Mouse (Mus musculus): Measurements from ENCODE around the gene 4921536K21Rik.

4921536K21Rik gene

GRCm38 (mm10) chr11:3894406-3895281, at the start of gene 4921536K21Rik, which contains the start of gene Dusp18:
4921536K21Rik (minus strand) TSS chr11:3895098.
Dusp18 (plus strand) TSS chr11:3895240.
- DNase-seq (ENCODE audit: low read depth, low spot score): peak; percentile 92

GRCm38 (mm10) chr11:3941371-3941770, 46.5 kb upstream of the 4921536K21Rik start:
- no peak for DNase-seq (ENCODE audit: low read depth, low spot score)

DNA sequence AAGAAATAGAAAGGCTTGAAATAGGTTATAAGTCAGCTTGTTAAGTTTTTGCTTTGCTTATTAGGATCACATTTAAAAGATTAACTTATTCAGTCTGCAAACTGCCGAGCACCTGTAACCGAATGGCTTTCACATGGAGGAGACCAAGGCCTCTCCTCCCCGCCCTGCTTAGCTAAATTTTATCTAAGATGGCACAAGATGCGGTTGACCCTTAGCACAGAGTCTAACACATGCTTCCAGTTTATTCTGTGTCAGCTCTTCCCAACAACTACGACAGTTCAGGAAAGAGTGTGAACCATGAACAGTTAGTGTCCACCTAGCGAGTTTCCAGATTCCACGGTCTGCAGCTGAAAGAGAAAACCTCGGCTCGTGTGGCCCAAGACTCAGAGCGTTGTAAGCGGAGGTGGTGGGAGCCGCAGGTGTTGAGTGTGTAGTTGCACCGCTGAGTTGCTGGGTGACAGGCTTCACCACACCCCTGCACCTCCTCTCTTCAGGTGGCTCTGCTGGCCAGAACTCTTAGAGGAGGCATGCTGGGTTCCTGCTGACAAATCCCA, 42.5 kb upstream of the 4921536K21Rik start:
- DNase-seq (ENCODE audit: low read depth, low spot score): no peak

DNA sequence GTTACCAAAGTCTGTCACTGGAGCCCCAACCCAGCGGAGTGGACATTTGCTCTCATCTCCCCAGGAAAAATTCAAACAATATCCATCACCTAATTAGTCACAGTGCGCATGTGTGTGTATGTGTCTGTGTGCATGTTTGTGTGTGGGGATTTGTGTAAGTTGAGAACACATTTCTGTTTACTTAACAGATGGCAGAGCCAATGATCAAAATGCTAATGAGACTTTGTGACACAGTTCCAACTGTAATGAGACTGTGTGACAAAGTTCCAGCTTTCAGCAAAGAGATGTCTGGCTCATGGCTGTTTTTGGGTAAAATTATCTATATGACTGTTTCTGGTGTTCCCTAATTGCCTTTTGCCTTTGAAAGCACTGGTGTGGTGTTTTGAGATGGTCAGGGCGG, 41.4 kb upstream of the 4921536K21Rik start:
- DNase-seq (ENCODE audit: low read depth, low spot score): no peak

DNA sequence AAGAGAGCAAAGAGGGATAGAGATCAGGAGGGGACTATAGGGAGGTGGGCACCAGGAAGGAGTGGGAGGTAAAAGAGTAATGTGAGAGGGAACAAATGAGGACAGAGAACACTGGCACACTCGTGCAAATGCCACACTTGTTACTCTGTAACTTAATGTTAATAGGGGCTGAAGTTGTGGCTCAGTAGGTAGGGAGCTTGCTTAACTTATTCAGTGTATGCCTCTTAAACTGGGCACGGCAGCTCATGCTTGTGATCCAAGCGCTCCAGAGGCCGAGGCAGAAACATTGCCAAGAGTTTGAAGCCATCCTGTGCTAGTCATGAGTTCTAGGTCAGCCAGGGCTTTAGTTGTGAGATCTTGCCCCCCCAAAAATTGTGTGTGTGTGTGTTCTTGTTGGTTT, 40.2 kb upstream of the 4921536K21Rik start:
- DNase-seq (ENCODE audit: low read depth, low spot score): no peak

- no peak for DNase-seq (ENCODE audit: low read depth, low spot score)
Measured at GRCm38 (mm10) chr11:3933756-3934285, 38.9 kb upstream of the 4921536K21Rik start.

DNA sequence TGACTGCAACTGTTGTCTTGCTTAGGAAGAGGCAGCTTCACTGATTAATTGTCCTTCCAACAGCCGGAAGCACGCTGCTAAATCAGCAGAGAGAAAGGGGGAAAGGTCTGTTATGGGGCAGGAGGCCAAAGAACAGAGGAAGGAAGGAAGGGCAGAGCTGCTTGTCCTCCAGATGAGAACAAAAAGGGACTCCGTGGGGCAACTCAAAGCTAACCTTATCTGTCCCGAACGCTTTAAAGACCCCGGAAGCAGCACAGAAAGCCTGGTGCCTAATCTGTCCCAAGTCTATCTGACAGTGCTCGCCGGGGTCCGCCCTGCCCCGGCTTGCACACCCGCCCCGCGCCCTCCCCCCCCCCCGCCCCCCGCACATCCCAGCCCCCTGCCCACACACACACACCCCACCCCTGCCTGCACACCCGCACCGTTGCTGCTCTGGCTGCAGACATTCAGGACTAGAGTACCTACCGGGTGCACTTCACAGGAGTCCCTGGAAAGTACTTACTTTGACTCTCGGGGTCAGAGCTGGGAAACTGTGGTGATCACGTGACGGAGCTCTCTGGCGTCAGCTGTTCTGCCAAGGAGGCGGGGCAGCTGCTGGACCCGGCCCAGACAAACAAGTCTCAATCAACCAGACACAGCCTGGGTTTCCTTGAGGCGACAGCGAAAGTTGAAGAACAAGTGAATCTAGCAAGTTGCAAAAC, 36.8 kb upstream of the 4921536K21Rik start, which contains the start of gene Tcn2:
Gene Tcn2, minus strand, starts transcription at position 649 of the 701 bp plus-strand sequence.
- peak; percentile 79 for DNase-seq (ENCODE audit: low read depth, low spot score)

- DNase-seq (ENCODE audit: low read depth, low spot score): no peak
Measured at GRCm38 (mm10) chr11:3930931-3931330, 36.0 kb upstream of the 4921536K21Rik start.

DNA sequence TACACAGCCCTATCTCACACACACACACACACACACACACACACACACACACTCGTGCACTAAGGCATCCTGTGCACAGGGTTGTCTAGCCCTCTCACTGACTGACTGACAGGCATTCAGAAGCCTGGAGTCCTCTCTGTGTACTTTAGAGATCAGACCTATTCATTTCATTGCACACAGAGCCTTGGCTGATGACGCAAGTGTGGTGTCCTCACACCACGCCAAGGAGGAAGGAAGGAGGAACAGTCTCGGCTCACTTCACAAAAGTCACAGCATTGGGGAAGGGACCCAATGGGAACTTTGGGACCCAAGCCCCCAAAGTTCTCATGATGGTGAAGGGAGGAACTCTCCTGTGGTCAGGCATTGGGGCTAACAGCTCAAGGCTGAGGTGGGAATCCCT, 35.1 kb upstream of the 4921536K21Rik start:
- no peak for DNase-seq (ENCODE audit: low read depth, low spot score)

DNA sequence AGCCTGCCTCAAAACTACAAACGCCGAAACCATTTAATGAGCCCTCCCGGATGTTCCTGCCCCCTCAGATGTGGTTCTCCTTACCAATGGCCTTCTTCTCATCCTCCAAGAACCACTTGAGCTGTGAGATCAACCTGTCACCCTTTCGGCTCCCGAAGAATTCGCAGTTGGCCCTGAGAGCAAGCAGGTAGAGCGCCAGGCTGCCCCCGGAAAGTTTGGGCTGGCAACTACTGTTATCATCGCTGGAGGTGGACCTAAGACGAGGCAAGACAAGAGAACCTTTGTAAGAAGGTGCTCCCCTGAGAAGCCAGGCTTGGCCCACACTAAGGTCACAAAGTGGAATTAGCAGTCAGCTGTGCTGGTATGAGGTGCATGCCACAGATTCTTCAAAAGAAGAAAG, 31.0 kb upstream of the 4921536K21Rik start:
- no peak for DNase-seq (ENCODE audit: low read depth, low spot score)

DNA sequence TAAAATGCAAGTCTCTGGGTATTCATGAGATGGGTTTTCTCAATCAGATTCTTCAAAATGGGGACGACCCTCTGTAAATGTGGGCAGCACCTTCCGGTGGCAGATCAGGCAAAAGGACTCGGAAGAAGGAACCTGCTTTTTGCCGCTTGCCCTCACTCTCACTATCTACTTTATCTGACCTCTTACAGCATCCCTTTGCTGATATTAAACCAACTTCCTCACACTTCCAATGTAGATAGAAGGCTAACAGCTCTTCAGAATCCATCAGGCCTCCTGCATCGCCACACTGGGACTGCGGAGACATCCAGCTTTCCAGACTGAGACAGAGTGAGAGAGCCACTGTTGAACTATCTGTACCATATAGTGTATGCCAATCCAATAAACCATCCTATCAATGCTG, 27.8 kb upstream of the 4921536K21Rik start:
- DNase-seq (ENCODE audit: low read depth, low spot score): no peak

DNA sequence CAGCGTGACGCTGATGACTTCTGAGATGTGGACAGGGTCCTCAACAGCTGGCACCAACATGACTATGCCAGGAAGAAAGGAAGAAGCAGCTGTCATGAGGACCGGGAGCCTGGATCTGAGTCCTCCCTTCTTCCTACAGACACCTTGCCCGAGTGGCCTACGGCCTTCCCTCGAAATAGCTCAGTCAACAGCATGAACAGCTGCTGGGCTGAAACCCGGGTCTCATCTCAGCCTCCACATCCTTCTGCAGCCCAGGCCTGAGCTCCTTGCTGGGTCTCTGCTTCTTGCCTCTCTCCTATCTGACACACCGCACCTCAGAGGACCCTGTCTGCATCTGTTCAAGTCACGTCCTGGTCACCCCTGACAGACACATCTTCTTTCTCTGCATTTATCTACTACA, 27.2 kb upstream of the 4921536K21Rik start:
- DNase-seq (ENCODE audit: low read depth, low spot score): no peak

GRCm38 (mm10) chr11:3921281-3921850, 26.5 kb upstream of the 4921536K21Rik start:
- DNase-seq (ENCODE audit: low read depth, low spot score): peak; percentile 53

- no peak for DNase-seq (ENCODE audit: low read depth, low spot score)
Measured at GRCm38 (mm10) chr11:3920476-3920875, 25.6 kb upstream of the 4921536K21Rik start.

- peak; percentile 41 for DNase-seq (ENCODE audit: low read depth, low spot score)
Measured at GRCm38 (mm10) chr11:3918738-3919137, 23.8 kb upstream of the 4921536K21Rik start.

DNA sequence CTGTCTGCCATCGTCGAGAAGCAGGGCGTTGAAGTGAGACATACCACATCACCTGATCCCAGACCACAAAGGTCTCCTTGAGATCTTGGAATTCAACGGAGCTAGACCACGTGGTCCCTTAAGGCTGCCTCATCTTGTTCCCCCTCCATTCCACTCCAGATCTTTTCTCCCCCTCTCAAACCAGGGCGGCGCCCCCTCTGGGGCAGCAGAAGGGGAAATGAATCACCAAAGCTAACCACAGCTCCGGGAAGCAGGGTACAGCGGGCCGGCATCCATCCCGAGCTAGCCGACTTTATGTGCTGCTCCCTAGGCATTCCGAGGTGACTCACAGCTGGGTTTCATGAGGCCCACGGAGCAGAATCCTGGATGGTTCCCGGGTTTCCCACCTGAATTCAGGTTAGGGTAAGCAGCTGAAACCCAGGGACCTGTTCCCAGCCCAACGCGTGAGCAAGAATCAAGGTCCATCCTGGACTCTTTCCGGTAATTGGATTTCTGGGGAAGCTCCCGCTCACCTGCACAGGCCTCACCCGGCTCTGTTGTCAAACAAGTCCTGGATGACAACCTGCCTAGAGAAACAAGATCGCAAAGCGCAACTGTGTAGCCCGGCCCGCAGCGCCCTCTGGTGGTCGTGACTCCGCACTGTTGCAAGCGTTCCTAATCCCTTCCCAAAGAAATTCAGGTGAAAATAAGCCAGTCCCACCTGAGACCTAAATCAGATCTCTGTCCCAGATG, 19.4 kb upstream of the 4921536K21Rik start, which contains the start of gene Slc35e4:
Gene Slc35e4, minus strand, starts transcription at position 556 of the 732 bp plus-strand sequence.
- peak; percentile 76 for DNase-seq (ENCODE audit: low read depth, low spot score)

DNA sequence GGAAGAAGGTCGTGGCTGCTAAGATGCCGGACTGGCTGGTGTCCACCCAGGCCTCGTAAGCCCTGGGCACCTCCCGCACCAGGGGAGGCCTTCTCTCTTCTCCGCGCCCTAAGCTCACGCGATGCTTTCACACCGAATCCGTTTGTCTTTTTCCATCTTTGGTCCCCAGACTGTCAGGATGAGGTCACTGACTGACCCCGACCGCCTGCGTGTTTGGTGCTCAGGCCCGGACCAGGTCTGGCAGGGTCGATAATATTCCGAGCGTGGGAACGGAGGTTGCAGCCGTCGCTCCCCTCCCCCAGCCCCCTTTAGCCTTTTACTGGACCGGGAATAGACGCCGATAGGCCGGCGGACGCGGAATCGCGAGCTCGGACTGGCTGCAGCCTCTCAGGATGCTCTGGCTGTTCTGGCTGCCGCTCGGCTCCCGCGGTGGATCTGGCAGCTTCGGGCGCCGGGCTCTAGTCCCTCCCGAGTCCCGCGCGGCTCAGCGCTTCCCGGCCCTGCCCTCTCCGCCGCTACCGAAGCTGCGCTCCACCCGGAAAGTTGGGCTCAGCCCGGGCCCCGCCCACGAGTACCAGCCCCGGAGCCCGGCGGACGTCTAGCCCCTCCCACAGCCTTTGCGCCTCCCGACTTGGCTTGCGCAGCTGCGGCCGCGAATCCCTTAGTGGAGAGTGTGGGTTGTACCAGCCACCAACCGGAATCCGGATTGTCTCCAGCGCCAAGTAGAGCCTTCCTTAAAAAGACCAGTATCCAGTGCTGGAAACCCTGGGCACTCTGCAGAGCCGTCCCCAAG, 18.6 kb upstream of the 4921536K21Rik start:
- peak; percentile 86 for DNase-seq (ENCODE audit: low read depth, low spot score)

GRCm38 (mm10) chr11:3912875-3913271, 18.0 kb upstream of the 4921536K21Rik start:
- no peak for DNase-seq (ENCODE audit: low read depth, low spot score)

GRCm38 (mm10) chr11:3912100-3912874, 17.4 kb upstream of the 4921536K21Rik start:
- no peak for DNase-seq (ENCODE audit: low read depth, low spot score)
